ENCODE assay signal across 9 mouse cellular contexts in the genomic region with DNA sequence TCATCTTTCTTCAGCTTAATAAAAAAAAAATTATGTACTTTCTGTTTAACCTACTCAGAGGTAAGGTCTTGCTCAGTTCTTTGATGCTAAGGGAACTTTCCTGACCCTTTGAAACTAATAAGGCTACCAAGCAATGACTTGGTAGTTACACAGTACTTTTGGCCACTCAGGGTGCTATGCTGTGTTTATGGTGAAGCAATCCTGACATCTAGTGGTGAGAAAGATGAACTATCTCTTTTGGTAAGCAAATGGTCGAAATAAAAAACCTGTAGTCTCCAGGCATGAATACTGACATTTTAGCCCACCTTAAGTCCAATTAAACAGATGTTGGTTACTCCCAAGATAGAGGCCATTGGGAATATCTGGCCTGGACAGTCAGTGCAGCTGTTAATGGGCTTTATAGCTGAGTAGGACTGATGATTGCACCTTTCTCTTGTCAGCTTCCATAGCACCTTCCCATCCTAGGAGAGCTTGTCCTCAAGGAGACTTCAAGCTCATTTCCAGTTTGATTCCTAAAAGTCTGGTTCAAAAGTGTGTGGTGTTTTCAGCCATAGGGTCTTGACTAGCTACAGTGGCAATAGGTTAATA.
DNase-seq lines count a peak whose midpoint lies in the region; ATAC-seq lines count a peak whose summit lies in the region.
"Had no signal": no experiment of that assay in that cellular context is flagged by ENCODE, and none has a peak within 500 bp of the region (broad histone marks: within the 10 kb centered on the region; RNA-seq: fewer than 3 reads in every experiment).

No protein-coding gene starts in this region.

- no peaks in the 10 kb centered on the region for H3K36me3 ChIP-seq in heart, embryonic 10.5 days
- H3K36me3 ChIP-seq: liver, embryonic 13.5 days had no signal

- no peak overlapping the region for H3K27ac ChIP-seq in heart, embryonic 10.5 days
- H3K27ac ChIP-seq: liver, embryonic 13.5 days had no signal

- no peaks in the 10 kb centered on the region for H3K9me3 ChIP-seq in heart, embryonic 10.5 days
- H3K9me3 ChIP-seq: liver, embryonic 13.5 days had no signal

- peak; percentile 2 to 44 for DNase-seq in heart, adult 18-20 months
- no peak for DNase-seq in heart, embryonic 10.5 days (ENCODE audit: low spot score)
- DNase-seq in thymus, postnatal 0 days (ENCODE audit: low spot score), result peak; percentile 32
- no peak for DNase-seq in thymus, postnatal 14 days
- no peak for DNase-seq in T-cell, adult 2 months (ENCODE audit: low spot score)
- DNase-seq in gastrocnemius, postnatal 36 days, result no peak
- DNase-seq: liver, embryonic 13.5 days had no signal

- no peak overlapping the region for H3K4me3 ChIP-seq in heart, embryonic 10.5 days
- H3K4me3 ChIP-seq: liver, embryonic 13.5 days had no signal

- no peaks in the 10 kb centered on the region for H3K27me3 ChIP-seq in heart, embryonic 10.5 days (ENCODE audit: insufficient read depth, poor library complexity, severe bottlenecking)
- H3K27me3 ChIP-seq: liver, embryonic 13.5 days had no signal

- 15% methylated on average over 1 of the region's 1 CpGs for WGBS in heart, embryonic 10.5 days

- no peaks in the 10 kb centered on the region for H3K4me1 ChIP-seq in heart, embryonic 10.5 days
- H3K4me1 ChIP-seq: liver, embryonic 13.5 days had no signal

- ATAC-seq in hematopoietic stem cell, adult 5-6 weeks (replicated peaks in 1 of 2; ENCODE audit: insufficient read depth in 1 of 2, low FRiP score in 2 of 2, low TSS enrichment in 1 of 2, low read depth in 1 of 2, poor library complexity in 2 of 2, severe bottlenecking in 2 of 2), result peak; percentile 74 to 75; a peak in 3 of 4 replicates
- ATAC-seq in megakaryocyte-erythroid progenitor cell, adult 5-6 weeks (replicated peaks; ENCODE audit: low FRiP score, low TSS enrichment, poor library complexity, severe bottlenecking), result peak; percentile 81

- intact Hi-C loops in gastrocnemius, postnatal 36 days (cut with DNase I), result no loop called here

Comparison
In these comparisons a context has a peak if more than half of its experiments do, and no peak if none do; other contexts are left out.
1. DNase-seq: peak in heart, adult 18-20 months (2 of 2) and thymus, postnatal 0 days (single experiment); none in heart, embryonic 10.5 days (single experiment), thymus, postnatal 14 days (single experiment), T-cell, adult 2 months (single experiment) and gastrocnemius, postnatal 36 days (0 of 2).